Mouse (Mus musculus): ENCODE data around the gene Tmem184b. TPM values are rescaled to one million over a fixed set of nuclear protein-coding genes. Genes with fewer than 3 reads are reported as not detected.

Tmem184b gene
- total RNA-seq, 2 experiments from 2014 or later, result 72.4 to 77.4 TPM

- no peak for DNase-seq (ENCODE audit: low spot score in 2 of 2)
Measured at GRCm38 (mm10) chr15:79322281-79322990, 80.9 kb downstream of the Tmem184b start.

- DNase-seq (ENCODE audit: low spot score in 2 of 2), result no peak
Measured at GRCm38 (mm10) chr15:79321733-79322190, 81.6 kb downstream of the Tmem184b start.

GRCm38 (mm10) chr15:79313848-79314369, 89.5 kb downstream of the Tmem184b start:
- DNase-seq (ENCODE audit: low spot score in 2 of 2), result no peak

Small RNAs within 50 kb of the gene (microRNA-seq; reads per million reads assigned to microRNA genes)
- not detected for gene Mir1943

Other genes with a start within 250 kb of the Tmem184b start
- 10 to 100 TPM; 11.6 to 13.7 TPM for gene Sox10, start 238.3 kb downstream of the Tmem184b start, total RNA-seq (2021)
- gene Pick1, start 174.4 kb downstream of the Tmem184b start, total RNA-seq (2021), result 10 to 100 TPM; 21.9 to 24.2 TPM
- gene Gm49486, start 174.2 kb downstream of the Tmem184b start, total RNA-seq (2021), result 1 to 10 TPM; 1.2 TPM
- under 1 TPM; 0.29 to 0.36 TPM for gene Slc16a8, start 148.8 kb downstream of the Tmem184b start, total RNA-seq (2021)
- gene Baiap2l2, start 118.0 kb downstream of the Tmem184b start, total RNA-seq (2021), result 1 to 10 TPM; 5.0 to 9.0 TPM
- 10 to 100 TPM; 11.5 to 15.7 TPM for gene Pla2g6, start 75.2 kb downstream of the Tmem184b start, total RNA-seq (2021)
- gene Maff, start 56.9 kb downstream of the Tmem184b start, total RNA-seq (2021), result 1 to 10 TPM; 3.8 to 4.0 TPM
- 10 to 100 TPM; 81.1 to 89.2 TPM for gene Csnk1e, start 52.0 kb upstream of the Tmem184b start, total RNA-seq (2021)
- under 1 TPM in 1 of 2 experiments, not detected in 1; 0.13 TPM for gene Kcnj4, start 101.7 kb upstream of the Tmem184b start, total RNA-seq (2021)
- 10 to 100 TPM; 49.1 to 55.1 TPM for gene Kdelr3, start 112.8 kb upstream of the Tmem184b start, total RNA-seq (2021)
- gene Ddx17, start 143.2 kb upstream of the Tmem184b start, total RNA-seq (2021), result 100 to 1,000 TPM; 210 to 254 TPM
- gene Dmc1, start 201.5 kb upstream of the Tmem184b start, total RNA-seq (2021), result 1 to 10 TPM; 1.7 to 3.6 TPM

Measured in gastrocnemius, postnatal 4 days (tissue).